Mouse (Mus musculus) forebrain, embryonic 13.5 days (tissue): ENCODE data around the gene AC131692.1. TPM values are rescaled to one million over a fixed set of nuclear protein-coding genes. Genes with fewer than 3 reads are reported as not detected.
"Not testable (repeated sequence)": the region's sequence is repeated elsewhere in the genome, so short reads cannot be mapped to it uniquely, and the experiment has no call there.

Source experiments
- ATAC-seq: fragments of 200-750 bp; cut with Nextera tagmentation; 2 replicates; pipeline ENCODE4 v1.8.0; 2017
- H3K27ac ChIP-seq: fragments of 300-500 bp; sonication (generic); 2 replicates; pipeline ENCODE4 v1.5.1; 2015; ENCODE audit warnings: inconsistent platforms, mild to moderate bottlenecking, moderate library complexity
- H3K27me3 ChIP-seq: fragments of 300-500 bp; sonication (generic); 2 replicates; pipeline ENCODE4 v1.6.1; 2015; ENCODE audit warnings: mild to moderate bottlenecking, inconsistent platforms
- H3K36me3 ChIP-seq: fragments of 300-500 bp; sonication (generic); 2 replicates; pipeline ENCODE4 v1.6.1; 2015; ENCODE audit warnings: mild to moderate bottlenecking, inconsistent platforms; ENCODE audit not compliant: poor library complexity, severe bottlenecking
- H3K4me1 ChIP-seq: fragments of 300-500 bp; sonication (generic); 2 replicates; pipeline ENCODE4 v1.6.1; 2015; ENCODE audit warnings: inconsistent platforms
- H3K4me2 ChIP-seq: fragments of 300-500 bp; sonication (generic); 2 replicates; pipeline ENCODE4 v1.6.1; 2015; ENCODE audit warnings: inconsistent platforms, mild to moderate bottlenecking, moderate library complexity
- H3K4me3 ChIP-seq: fragments of 300-500 bp; sonication (generic); 2 replicates; pipeline ENCODE4 v1.5.1; 2015; ENCODE audit warnings: mild to moderate bottlenecking, inconsistent platforms
- H3K9ac ChIP-seq: fragments of 300-500 bp; sonication (generic); 2 replicates; pipeline ENCODE4 v1.6.1; 2015; ENCODE audit warnings: mild to moderate bottlenecking, inconsistent platforms
- H3K9me3 ChIP-seq: fragments of 300-500 bp; sonication (generic); replicated peaks from 2 replicates; pipeline ENCODE4 v1.6.1; 2016; ENCODE audit warnings: inconsistent platforms
- WGBS: fragments of 180-500 bp; shearing (Covaris S2); methylation state at CpG from one replicate; pipeline ENCODE4 v1.1.7; 2015; 5-methylcytosine and 5-hydroxymethylcytosine counted together
- polyA plus RNA-seq: library from polyadenylated mRNA; unstranded; fragments of >200 nt; fragmentation: Nextera tagmentation; extraction: Ambion mirVana; gene quantifications from 2 replicates; pipeline ENCODE4 v1.2.1, GENCODE M21; 2015

AC131692.1 gene
- polyA plus RNA-seq, 1 experiment from 2014 or later = 0.36 TPM

GRCm38 (mm10) chr19:6126289-6126688 lies 32.1 kb downstream of the AC131692.1 start:
- Histone ChIP-seq H3K27ac (no peak overlapping the region), H3K9ac (no peak overlapping the region), H3K36me3 (no peaks in the 10 kb centered on the region), H3K27me3 (no peaks in the 10 kb centered on the region), H3K4me1 (peaks cover 11% of the 10 kb centered on the region; the same call in 1 of the 2 replicates), H3K4me2 (no peak overlapping the region), H3K4me3 (no peak overlapping the region), H3K9me3 (no peaks in the 10 kb centered on the region)
- no peak for ATAC-seq
- WGBS = 21% methylated on average over 4 of the region's 4 CpGs

DNA sequence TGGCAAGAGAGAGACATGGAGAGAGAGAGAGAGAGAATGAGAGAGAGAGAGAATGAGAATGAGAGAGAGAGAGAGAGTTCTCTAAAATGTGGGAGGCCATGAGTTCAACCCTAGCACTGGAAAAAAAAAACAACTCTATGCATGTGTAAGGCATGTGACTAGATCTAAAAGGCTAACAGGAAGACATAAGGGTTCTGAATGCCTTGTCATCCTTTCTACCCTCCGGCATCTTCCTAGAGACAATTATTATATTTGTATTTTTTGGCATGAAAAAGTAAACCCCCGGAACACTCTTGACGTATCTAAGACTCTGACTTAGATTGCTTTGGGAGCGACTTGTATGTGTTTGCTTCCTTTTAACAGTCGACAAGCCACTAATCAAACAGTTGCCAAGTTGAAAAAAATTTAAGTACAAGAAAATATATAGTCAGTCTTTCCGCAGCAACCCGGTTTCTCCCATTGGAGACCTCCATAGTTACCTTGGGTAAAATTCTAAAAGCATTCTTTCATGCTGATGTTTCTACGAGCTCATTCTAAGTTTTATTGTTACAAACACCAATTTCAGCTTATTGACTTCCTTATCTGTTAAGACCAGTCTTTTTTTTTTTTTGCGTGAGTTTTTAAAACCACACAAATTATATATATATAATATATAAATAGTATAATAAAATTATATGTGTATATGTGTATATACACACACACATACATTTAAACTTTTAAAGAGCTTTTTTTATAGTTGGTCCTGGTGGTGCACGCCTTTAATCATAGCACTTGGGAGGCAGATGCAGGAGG lies 32.8 kb downstream of the AC131692.1 start:
- ATAC-seq = no peak
- H3K36me3 ChIP-seq = no peaks in the 10 kb centered on the region
- peak overlapping the region; percentile 75; the same call in 1 of the 2 replicates for H3K9ac ChIP-seq
- 75% methylated on average over 10 of the region's 10 CpGs for WGBS
- H3K27ac ChIP-seq = no peak overlapping the region
- peaks cover 11% of the 10 kb centered on the region; the same call in 1 of the 2 replicates for H3K4me1 ChIP-seq
- H3K4me3 ChIP-seq = peak overlapping the region; percentile 55
- no peaks in the 10 kb centered on the region for H3K27me3 ChIP-seq
- H3K4me2 ChIP-seq = peak overlapping the region; percentile 70
- H3K9me3 ChIP-seq = no peaks in the 10 kb centered on the region

GRCm38 (mm10) chr19:6127760-6128341 lies 33.6 kb downstream of the AC131692.1 start, which contains the start of gene Snx15:
Gene Snx15 (minus strand): TSS chr19:6128304.
- Histone ChIP-seq H3K4me3 (peak within 1 kb of the TSS; percentile 55), H3K4me2 (peak within 1 kb of the TSS; percentile 70), H3K9ac (peak within 1 kb of the TSS; percentile 75), H3K9me3 (no peaks in the 10 kb centered on the region), H3K27ac (peak within 1 kb of the TSS; percentile 84), H3K36me3 (peaks cover 5% of the 10 kb centered on the region; the same call in 1 of the 2 replicates), H3K27me3 (no peaks in the 10 kb centered on the region), H3K4me1 (peaks cover 11% of the 10 kb centered on the region; the same call in 1 of the 2 replicates)
- peak; percentile 94 for ATAC-seq
- WGBS = under 1% methylated on average over 32 of the region's 32 CpGs

DNA sequence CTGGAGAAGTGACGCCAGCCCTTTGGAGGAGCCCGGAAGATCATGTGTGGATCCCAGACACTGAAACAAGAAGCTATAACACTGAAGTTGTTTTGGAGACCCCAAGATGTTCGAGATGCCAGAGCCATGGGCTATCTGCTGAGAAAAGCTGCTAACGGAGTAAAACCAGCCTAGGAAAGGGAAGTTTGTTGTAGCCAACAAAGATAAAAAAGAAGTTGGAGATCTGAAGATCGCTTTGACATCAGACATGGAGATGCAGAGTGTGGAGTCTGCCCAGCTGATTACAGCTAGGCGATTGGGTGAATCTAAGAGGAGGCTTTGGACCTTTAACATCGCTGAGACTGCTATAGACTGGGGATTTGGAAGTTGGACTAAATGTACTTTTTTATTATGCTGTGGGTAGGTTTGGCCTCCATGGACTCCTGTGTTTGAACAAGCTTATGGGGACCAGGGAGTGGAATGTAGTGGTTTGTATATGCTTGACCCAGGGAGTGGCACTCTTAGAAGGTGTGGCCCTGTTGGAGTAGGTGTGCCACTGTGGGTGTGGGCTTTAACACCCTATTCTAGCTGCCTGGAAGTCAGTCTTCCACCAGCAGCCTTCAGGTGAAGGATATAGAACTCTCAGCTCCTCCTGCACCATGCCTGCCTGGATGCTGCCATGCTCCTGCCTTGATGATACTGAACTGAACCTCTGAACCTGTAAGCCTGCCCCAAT lies 36.4 kb downstream of the AC131692.1 start:
- H3K4me1 ChIP-seq, H3K4me2 ChIP-seq, H3K9ac ChIP-seq, H3K27ac ChIP-seq, H3K9me3 ChIP-seq, H3K4me3 ChIP-seq, ATAC-seq, H3K27me3 ChIP-seq: not testable (repeated sequence)
- 84% methylated on average over 7 of the region's 7 CpGs for WGBS
- H3K36me3 ChIP-seq = peaks cover 28% of the 10 kb centered on the region

DNA sequence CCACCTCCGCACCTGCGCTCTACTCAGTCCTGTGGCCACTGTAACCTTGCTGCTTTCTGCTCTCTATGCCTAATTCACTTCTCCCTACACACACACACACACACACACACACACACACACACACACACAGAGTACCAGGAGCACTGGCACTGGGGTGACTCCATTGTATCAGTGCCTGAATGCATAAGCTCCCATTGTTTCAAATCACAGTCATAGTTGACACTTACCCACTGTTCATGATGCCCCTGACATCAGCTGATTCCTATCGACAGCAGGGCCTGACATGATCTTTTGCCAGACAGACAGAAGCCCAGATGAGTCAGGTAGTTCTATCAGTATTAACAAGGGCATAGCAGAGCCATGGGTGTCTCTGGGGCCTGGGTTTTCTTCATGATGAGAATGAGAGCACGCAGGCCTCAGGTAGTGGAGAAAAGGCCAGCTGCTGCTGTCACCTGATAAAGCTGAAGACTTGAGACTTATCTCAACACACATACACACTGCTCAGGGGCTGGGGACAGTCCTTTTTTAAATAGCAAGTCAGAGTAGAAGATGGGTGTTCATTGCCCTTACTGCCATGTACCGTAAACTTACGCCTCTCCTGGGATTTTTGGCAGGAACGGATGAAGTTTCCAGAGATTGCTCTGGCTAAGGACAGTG lies 38.1 kb downstream of the AC131692.1 start:
- Histone ChIP-seq H3K9ac (no peak overlapping the region), H3K36me3 (peaks cover 46% of the 10 kb centered on the region), H3K4me3 (no peak overlapping the region), H3K4me1 (peaks cover 4% of the 10 kb centered on the region; the same call in 1 of the 2 replicates), H3K27ac (no peak overlapping the region), H3K4me2 (no peak overlapping the region), H3K27me3 (no peaks in the 10 kb centered on the region), H3K9me3 (no peaks in the 10 kb centered on the region)
- ATAC-seq = no peak
- 86% methylated on average over 7 of the region's 7 CpGs for WGBS

DNA sequence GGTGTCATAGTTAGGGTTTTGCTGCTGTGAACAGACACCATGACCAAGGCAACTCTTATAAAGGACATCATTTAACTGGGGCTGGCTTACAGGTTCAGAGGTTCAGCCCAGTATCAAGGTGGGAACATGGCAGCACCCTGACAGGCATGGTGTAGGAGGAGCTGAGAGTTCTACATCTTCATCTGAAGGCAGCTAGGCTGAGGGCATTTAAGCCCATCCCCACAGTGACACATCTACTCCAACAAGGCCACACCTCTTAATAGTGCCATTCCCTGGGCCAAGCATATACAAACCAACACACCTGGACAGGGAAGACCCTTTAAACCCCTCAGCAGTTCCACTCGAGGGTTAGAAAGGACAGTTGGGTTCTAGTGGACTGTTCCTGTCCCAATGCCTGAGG lies 39.0 kb downstream of the AC131692.1 start:
- H3K36me3 ChIP-seq = peaks cover 51% of the 10 kb centered on the region
- 50% methylated on average over 1 of the region's 1 CpGs for WGBS
- not testable (repeated sequence) for ATAC-seq, H3K27ac ChIP-seq, H3K4me2 ChIP-seq, H3K4me1 ChIP-seq, H3K4me3 ChIP-seq, H3K9ac ChIP-seq, H3K27me3 ChIP-seq, H3K9me3 ChIP-seq

DNA sequence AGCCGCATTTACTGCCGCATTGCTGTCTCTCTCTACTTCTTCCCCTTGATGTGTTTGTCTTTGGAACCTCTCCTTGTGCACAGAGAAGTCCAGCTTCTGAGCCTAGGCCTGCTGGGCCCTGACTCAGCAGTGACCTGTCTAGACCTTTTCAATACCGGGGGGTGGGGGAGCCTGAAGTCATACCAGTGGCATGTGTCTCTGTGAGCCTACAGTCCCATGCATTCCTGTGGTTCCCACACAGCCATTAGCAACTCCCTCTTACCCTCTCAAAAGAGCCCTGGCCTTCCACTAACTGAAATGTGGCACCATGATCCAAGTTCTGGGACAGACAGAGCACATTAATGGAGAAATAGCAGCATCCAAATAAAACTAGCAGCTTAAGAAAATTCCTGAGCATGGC lies 42.2 kb downstream of the AC131692.1 start:
- no peaks in the 10 kb centered on the region for H3K9me3 ChIP-seq
- no peak overlapping the region for H3K9ac ChIP-seq
- no peak overlapping the region for H3K27ac ChIP-seq
- H3K4me2 ChIP-seq = no peak overlapping the region
- no peaks in the 10 kb centered on the region for H3K27me3 ChIP-seq
- no peak overlapping the region for H3K4me3 ChIP-seq
- peaks cover 51% of the 10 kb centered on the region for H3K36me3 ChIP-seq
- 92% methylated on average over 3 of the region's 3 CpGs for WGBS
- H3K4me1 ChIP-seq = peaks cover 14% of the 10 kb centered on the region
- ATAC-seq = no peak

DNA sequence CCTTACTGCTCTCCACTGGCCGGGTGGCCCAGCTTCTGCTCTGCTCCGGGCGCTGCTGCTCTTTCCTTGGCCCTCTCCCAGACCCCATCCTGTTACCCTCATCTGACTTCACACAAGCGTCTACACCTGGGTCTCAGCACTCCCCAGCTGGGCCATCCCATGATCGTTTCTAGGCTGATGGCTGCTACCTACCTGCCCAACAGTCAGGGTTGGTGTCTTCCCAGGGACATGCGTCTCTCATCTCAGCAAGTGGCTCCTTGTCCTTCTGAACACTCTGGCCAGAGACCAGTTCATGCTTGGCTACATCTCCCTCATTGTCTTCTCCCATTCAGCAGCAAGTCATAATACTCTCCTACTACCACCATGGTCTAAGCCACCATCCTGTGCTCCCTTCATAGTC lies 45.5 kb downstream of the AC131692.1 start:
- Histone ChIP-seq H3K4me1 (peaks cover 14% of the 10 kb centered on the region), H3K36me3 (peaks cover 32% of the 10 kb centered on the region), H3K27me3 (no peaks in the 10 kb centered on the region), H3K4me2 (peak overlapping the region; percentile 74), H3K9me3 (no peaks in the 10 kb centered on the region), H3K4me3 (peak overlapping the region; percentile 64), H3K9ac (peak overlapping the region; percentile 86), H3K27ac (peak overlapping the region; percentile 97; the same call in 1 of the 2 replicates)
- ATAC-seq = no peak
- 95% methylated on average over 6 of the region's 6 CpGs for WGBS

DNA sequence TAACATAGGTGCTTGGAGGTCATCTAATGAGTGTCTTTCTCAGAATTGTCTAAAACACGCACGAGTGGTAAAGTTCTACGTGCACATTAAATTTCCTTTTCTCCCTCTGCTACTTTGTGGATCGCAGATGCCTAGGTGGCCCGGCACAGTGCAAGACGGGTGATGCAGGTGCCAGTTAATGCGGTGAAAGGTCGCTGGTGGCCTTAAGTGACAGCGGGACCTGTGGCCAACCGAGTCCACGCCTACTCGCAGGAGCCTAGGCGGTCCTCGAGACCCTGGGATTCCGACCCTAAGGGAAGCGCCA lies 46.1 kb downstream of the AC131692.1 start:
- H3K9me3 ChIP-seq = no peaks in the 10 kb centered on the region
- peaks cover 14% of the 10 kb centered on the region for H3K4me1 ChIP-seq
- no peak for ATAC-seq
- H3K4me3 ChIP-seq = peak overlapping the region; percentile 64
- H3K36me3 ChIP-seq = peaks cover 26% of the 10 kb centered on the region
- peak overlapping the region; percentile 97 for H3K27ac ChIP-seq
- H3K4me2 ChIP-seq = peak overlapping the region; percentile 74
- no peaks in the 10 kb centered on the region for H3K27me3 ChIP-seq
- H3K9ac ChIP-seq = peak overlapping the region; percentile 86
- 6% methylated on average over 16 of the region's 16 CpGs for WGBS

GRCm38 (mm10) chr19:6140678-6141393 lies 46.6 kb downstream of the AC131692.1 start, which contains the start of gene Batf2:
Gene Batf2 (plus strand): TSS chr19:6140983.
- Histone ChIP-seq H3K27me3 (no peaks in the 10 kb centered on the region), H3K36me3 (peaks cover 20% of the 10 kb centered on the region), H3K9ac (peak within 1 kb of the TSS; percentile 86), H3K9me3 (no peaks in the 10 kb centered on the region), H3K4me3 (peak within 1 kb of the TSS; percentile 64), H3K4me1 (peaks cover 14% of the 10 kb centered on the region), H3K27ac (peak within 1 kb of the TSS; percentile 97), H3K4me2 (peak within 1 kb of the TSS; percentile 74)
- peak; percentile 93 for ATAC-seq
- under 1% methylated on average over 57 of the region's 68 CpGs for WGBS

DNA sequence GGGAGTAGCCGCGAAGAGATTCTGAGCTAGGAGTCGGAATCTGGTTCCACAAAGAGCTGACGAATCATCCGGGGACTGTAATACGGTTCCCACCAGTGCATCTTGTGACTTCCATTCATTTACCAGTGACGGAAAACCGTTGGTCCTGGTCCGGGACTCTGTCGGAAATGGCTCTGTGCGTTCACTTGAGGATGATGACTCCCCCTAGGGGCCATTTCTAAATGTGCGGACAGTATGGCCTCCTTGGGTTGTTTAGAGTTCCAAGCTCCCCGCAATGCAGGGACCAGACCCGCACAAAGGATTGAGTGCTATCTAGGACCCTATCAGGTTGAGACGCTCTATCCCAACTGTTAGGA lies 47.2 kb downstream of the AC131692.1 start, which contains the start of gene Arl2:
Gene Arl2, minus strand, starts transcription at position 155 of the 356 bp plus-strand sequence.
- Histone ChIP-seq H3K9ac (peak within 1 kb of the TSS; percentile 86), H3K27ac (peak within 1 kb of the TSS; percentile 97), H3K9me3 (no peaks in the 10 kb centered on the region), H3K36me3 (peaks cover 15% of the 10 kb centered on the region), H3K4me2 (peak within 1 kb of the TSS; percentile 74), H3K4me1 (peaks cover 14% of the 10 kb centered on the region), H3K4me3 (peak within 1 kb of the TSS; percentile 64), H3K27me3 (no peaks in the 10 kb centered on the region)
- WGBS = under 1% methylated on average over 15 of the region's 15 CpGs
- ATAC-seq = peak; percentile 77
